Mouse (Mus musculus) ES-E14 (cell line): Measurements from ENCODE around the gene Taf15.

Source experiments
- CHD2 ChIP-seq: IDR thresholded peaks from 2 replicates; pipeline ENCODE4 v1.6.1; 2014; ENCODE audit warnings: mild to moderate bottlenecking, low read depth, low read length, inconsistent platforms
- HCFC1 ChIP-seq: IDR thresholded peaks from 2 replicates; pipeline ENCODE4 v1.6.1; 2012; ENCODE audit warnings: low read length, inconsistent platforms, borderline replicate concordance; ENCODE audit not compliant: insufficient read depth
- ZC3H11A ChIP-seq: IDR thresholded peaks from 2 replicates; pipeline ENCODE4 v1.6.1; 2012; ENCODE audit warnings: low read depth, mild to moderate bottlenecking, inconsistent platforms, low read length, borderline replicate concordance
- ZNF384 ChIP-seq: IDR thresholded peaks from 2 replicates; pipeline ENCODE4 v1.6.1; 2012; ENCODE audit warnings: low read depth, low read length, inconsistent platforms

DNA sequence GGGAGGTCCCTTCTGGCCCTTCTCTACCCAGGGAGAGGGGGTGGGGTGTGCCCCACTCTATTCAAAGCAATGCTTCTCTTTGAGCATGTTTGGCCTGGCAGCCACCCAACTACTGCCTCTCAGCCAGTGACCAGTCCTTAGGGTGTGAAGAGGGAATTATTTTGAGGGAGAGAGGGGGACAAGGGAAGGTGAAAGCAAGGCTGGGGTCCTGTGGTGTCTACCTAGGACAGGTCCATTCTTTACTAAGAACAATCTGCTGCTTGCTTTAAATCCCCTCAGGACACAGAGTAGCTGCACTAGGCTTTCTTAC lies 24.0 kb upstream of the Taf15 start:
- no peak for TF ChIP-seq CHD2
- TF ChIP-seq HCFC1: no peak
- no peak for TF ChIP-seq ZC3H11A
- no peak for TF ChIP-seq ZNF384
